Mouse (Mus musculus) brain, embryonic 14.5 days (tissue): ENCODE data around the gene Smim14.

Source experiments
- CTCF ChIP-seq: fragments of 200-500 bp; IDR thresholded peaks from 2 replicates; pipeline ENCODE4 v1.5.1; 2012; ENCODE audit warnings: inconsistent platforms, mild to moderate bottlenecking, moderate library complexity, borderline replicate concordance; ENCODE audit not compliant: insufficient read depth, insufficient read length; ENCODE audit errors: extremely low read depth
- POLR2A ChIP-seq: fragments of 200-500 bp; IDR thresholded peaks from 2 replicates; pipeline ENCODE4 v1.6.1; 2012; ENCODE audit warnings: mild to moderate bottlenecking, inconsistent platforms, borderline replicate concordance; ENCODE audit not compliant: poor library complexity, insufficient read depth, insufficient read length, severe bottlenecking; ENCODE audit errors: extremely low read depth

DNA sequence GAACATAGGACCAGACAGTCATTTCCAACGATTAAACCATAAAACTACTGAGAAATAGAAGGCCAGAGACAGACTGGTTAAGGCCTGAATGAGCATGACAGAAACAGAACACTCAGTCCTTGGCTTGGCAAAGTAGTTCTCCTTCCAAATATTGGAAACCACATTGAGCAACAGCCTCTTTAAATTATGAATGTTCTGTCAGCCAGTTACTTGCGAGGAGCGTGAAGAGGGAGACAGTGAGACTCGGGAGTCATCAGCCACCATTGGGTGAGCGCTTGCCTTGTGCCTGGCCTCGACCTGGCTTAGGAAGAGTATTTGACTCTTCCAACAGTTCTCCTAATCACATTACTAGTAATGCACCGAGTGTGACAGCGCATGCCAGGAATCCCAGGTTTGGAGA is 28.6 kb downstream of the Smim14 start:
- no peak for TF ChIP-seq CTCF
- TF ChIP-seq POLR2A = no peak
